Mouse (Mus musculus) neural tube, embryonic 13.5 days (tissue): Measurements from ENCODE around the gene Tuba1c. TPM values are rescaled to one million over a fixed set of nuclear protein-coding genes. Genes with fewer than 3 reads are reported as not detected.

Source experiments
- ATAC-seq: fragments of 200-750 bp; cut with Nextera tagmentation; 2 replicates; pipeline ENCODE4 v1.8.0; 2017; ENCODE audit warnings: low read depth, mild to moderate bottlenecking, moderate TSS enrichment, moderate library complexity
- H3K27ac ChIP-seq: fragments of 300-500 bp; sonication (generic); replicated peaks from 2 replicates; pipeline ENCODE4 v1.5.1; 2015; ENCODE audit warnings: moderate library complexity, mild to moderate bottlenecking, inconsistent platforms
- H3K27me3 ChIP-seq: fragments of 300-500 bp; sonication (generic); 2 replicates; pipeline ENCODE4 v1.6.1; 2015; ENCODE audit warnings: mild to moderate bottlenecking, inconsistent platforms
- H3K36me3 ChIP-seq: fragments of 300-500 bp; sonication (generic); 2 replicates; pipeline ENCODE4 v1.6.1; 2015; ENCODE audit warnings: mild to moderate bottlenecking, inconsistent platforms
- H3K4me1 ChIP-seq: fragments of 300-500 bp; sonication (generic); replicated peaks from 2 replicates; pipeline ENCODE4 v1.6.1; 2015; ENCODE audit warnings: inconsistent platforms
- H3K4me2 ChIP-seq: fragments of 300-500 bp; sonication (generic); 2 replicates; pipeline ENCODE4 v1.6.1; 2015; ENCODE audit warnings: inconsistent platforms, mild to moderate bottlenecking, moderate library complexity
- H3K4me3 ChIP-seq: fragments of 300-500 bp; sonication (generic); 2 replicates; pipeline ENCODE4 v1.5.1; 2015; ENCODE audit warnings: mild to moderate bottlenecking, inconsistent platforms
- H3K9ac ChIP-seq: fragments of 300-500 bp; sonication (generic); 2 replicates; pipeline ENCODE4 v1.6.1; 2015; ENCODE audit warnings: moderate library complexity, mild to moderate bottlenecking, inconsistent platforms
- H3K9me3 ChIP-seq: fragments of 300-500 bp; sonication (generic); 2 replicates; pipeline ENCODE4 v1.6.1; 2016; ENCODE audit warnings: inconsistent platforms
- WGBS: fragments of 180-500 bp; shearing (Covaris S2); methylation state at CpG from one replicate; pipeline ENCODE4 v1.1.7; 2015; 5-methylcytosine and 5-hydroxymethylcytosine counted together
- polyA plus RNA-seq: library from polyadenylated mRNA; unstranded; fragments of >200 nt; fragmentation: Nextera tagmentation; extraction: Ambion mirVana; gene quantifications from 2 replicates; pipeline ENCODE4 v1.2.1, GENCODE M21; 2015

The Tuba1c gene
- polyA plus RNA-seq = 25.6 and 29.7 TPM in 2 replicates

GRCm38 (mm10) chr15:99029619-99030584 lies at the start of gene Tuba1c:
Gene Tuba1c (plus strand): TSS chr15:99029891.
- ATAC-seq = peak; percentile 83
- H3K27ac ChIP-seq = peak within 1 kb of the TSS; percentile 4; the same call in 1 of the 2 replicates
- peak within 1 kb of the TSS; percentile 74 for H3K4me2 ChIP-seq
- peak within 1 kb of the TSS; percentile 55 for H3K9ac ChIP-seq
- peaks cover 29% of the 10 kb centered on the region for H3K4me1 ChIP-seq
- no peaks in the 10 kb centered on the region for H3K9me3 ChIP-seq
- peaks cover 22% of the 10 kb centered on the region for H3K27me3 ChIP-seq
- H3K36me3 ChIP-seq = no peaks in the 10 kb centered on the region
- under 1% methylated on average over 52 of the region's 52 CpGs for WGBS
- peak within 1 kb of the TSS; percentile 43 for H3K4me3 ChIP-seq

- no peak for ATAC-seq
- H3K36me3 ChIP-seq = no peaks in the 10 kb centered on the region
- no peak overlapping the region for H3K4me2 ChIP-seq
- H3K9ac ChIP-seq = 0 out of 2 replicates have a peak overlapping the region, but pooled peaks have one; percentile 31
- 37% methylated on average over 7 of the region's 7 CpGs for WGBS
- H3K4me3 ChIP-seq = no peak overlapping the region
- peaks cover 62% of the 10 kb centered on the region for H3K4me1 ChIP-seq
- peak overlapping the region; percentile 75 for H3K27ac ChIP-seq
- no peaks in the 10 kb centered on the region for H3K27me3 ChIP-seq
- H3K9me3 ChIP-seq = no peaks in the 10 kb centered on the region
Observed at GRCm38 (mm10) chr15:98980012-98980614, 49.6 kb upstream of the Tuba1c start.

GRCm38 (mm10) chr15:98982100-98982499 lies 47.6 kb upstream of the Tuba1c start:
- Histone ChIP-seq H3K4me1 (peaks cover 68% of the 10 kb centered on the region), H3K27ac (peak overlapping the region; percentile 99; the same call in 1 of the 2 replicates), H3K36me3 (no peaks in the 10 kb centered on the region), H3K27me3 (no peaks in the 10 kb centered on the region), H3K4me2 (no peak overlapping the region), H3K9me3 (no peaks in the 10 kb centered on the region), H3K9ac (peak overlapping the region; percentile 4; the same call in 1 of the 2 replicates), H3K4me3 (no peak overlapping the region)
- no peak for ATAC-seq
- WGBS = 68% methylated on average over 6 of the region's 6 CpGs

- no peaks in the 10 kb centered on the region for H3K27me3 ChIP-seq
- H3K9ac ChIP-seq = peak overlapping the region; percentile 91
- peak overlapping the region; percentile 46 for H3K4me3 ChIP-seq
- peak; percentile 54 for ATAC-seq
- peak overlapping the region; percentile 67 for H3K4me2 ChIP-seq
- peak overlapping the region; percentile 99 for H3K27ac ChIP-seq
- 15% methylated on average over 16 of the region's 16 CpGs for WGBS
- no peaks in the 10 kb centered on the region for H3K9me3 ChIP-seq
- peaks cover 68% of the 10 kb centered on the region for H3K4me1 ChIP-seq
- no peaks in the 10 kb centered on the region for H3K36me3 ChIP-seq
Observed at GRCm38 (mm10) chr15:98983431-98984081, 46.1 kb upstream of the Tuba1c start.

GRCm38 (mm10) chr15:98984681-98985080 lies 45.0 kb upstream of the Tuba1c start:
- peak overlapping the region; percentile 67 for H3K4me2 ChIP-seq
- WGBS = 19% methylated on average over 6 of the region's 6 CpGs
- H3K36me3 ChIP-seq = no peaks in the 10 kb centered on the region
- no peaks in the 10 kb centered on the region for H3K9me3 ChIP-seq
- H3K27me3 ChIP-seq = no peaks in the 10 kb centered on the region
- peaks cover 69% of the 10 kb centered on the region for H3K4me1 ChIP-seq
- peak overlapping the region; percentile 99 for H3K27ac ChIP-seq
- H3K9ac ChIP-seq = peak overlapping the region; percentile 91
- H3K4me3 ChIP-seq = peak overlapping the region; percentile 46
- ATAC-seq = no peak

GRCm38 (mm10) chr15:98985240-98985981 lies 44.3 kb upstream of the Tuba1c start:
- peak overlapping the region; percentile 91 for H3K9ac ChIP-seq
- H3K4me1 ChIP-seq = peaks cover 69% of the 10 kb centered on the region
- H3K36me3 ChIP-seq = no peaks in the 10 kb centered on the region
- WGBS = 1% methylated on average over 29 of the region's 29 CpGs
- no peaks in the 10 kb centered on the region for H3K27me3 ChIP-seq
- H3K9me3 ChIP-seq = no peaks in the 10 kb centered on the region
- ATAC-seq = peak; percentile 71
- peak overlapping the region; percentile 67 for H3K4me2 ChIP-seq
- peak overlapping the region; percentile 46 for H3K4me3 ChIP-seq
- peak overlapping the region; percentile 99 for H3K27ac ChIP-seq

GRCm38 (mm10) chr15:98985982-98986715 lies 43.5 kb upstream of the Tuba1c start:
- no peak for ATAC-seq
- Histone ChIP-seq H3K9me3 (no peaks in the 10 kb centered on the region), H3K36me3 (no peaks in the 10 kb centered on the region), H3K4me2 (peak overlapping the region; percentile 67), H3K27me3 (no peaks in the 10 kb centered on the region), H3K4me3 (peak overlapping the region; percentile 46), H3K4me1 (peaks cover 76% of the 10 kb centered on the region), H3K9ac (peak overlapping the region; percentile 91), H3K27ac (peak overlapping the region; percentile 99)
- WGBS = 15% methylated on average over 12 of the region's 12 CpGs

- 2% methylated on average over 7 of the region's 7 CpGs for WGBS
- Histone ChIP-seq H3K4me2 (peak overlapping the region; percentile 67), H3K9me3 (no peaks in the 10 kb centered on the region), H3K4me3 (peak overlapping the region; percentile 46), H3K36me3 (no peaks in the 10 kb centered on the region), H3K9ac (peak overlapping the region; percentile 91), H3K27ac (peak overlapping the region; percentile 99), H3K4me1 (peaks cover 80% of the 10 kb centered on the region), H3K27me3 (no peaks in the 10 kb centered on the region)
- ATAC-seq = no peak
Observed at GRCm38 (mm10) chr15:98987077-98987630, 42.5 kb upstream of the Tuba1c start.

GRCm38 (mm10) chr15:98987661-98988181 lies 42.0 kb upstream of the Tuba1c start:
- Histone ChIP-seq H3K4me2 (peak overlapping the region; percentile 67), H3K27me3 (no peaks in the 10 kb centered on the region), H3K9me3 (no peaks in the 10 kb centered on the region), H3K36me3 (no peaks in the 10 kb centered on the region), H3K4me1 (peaks cover 80% of the 10 kb centered on the region), H3K4me3 (peak overlapping the region; percentile 46), H3K27ac (peak overlapping the region; percentile 99), H3K9ac (peak overlapping the region; percentile 91)
- 20% methylated on average over 8 of the region's 8 CpGs for WGBS
- no peak for ATAC-seq

GRCm38 (mm10) chr15:98988787-98989186 lies 40.9 kb upstream of the Tuba1c start:
- 62% methylated on average over 3 of the region's 3 CpGs for WGBS
- H3K4me1 ChIP-seq = peaks cover 78% of the 10 kb centered on the region
- peak overlapping the region; percentile 91 for H3K9ac ChIP-seq
- no peaks in the 10 kb centered on the region for H3K9me3 ChIP-seq
- H3K4me2 ChIP-seq = peak overlapping the region; percentile 67
- H3K4me3 ChIP-seq = no peak overlapping the region
- H3K27me3 ChIP-seq = no peaks in the 10 kb centered on the region
- H3K36me3 ChIP-seq = no peaks in the 10 kb centered on the region
- no peak for ATAC-seq
- peak overlapping the region; percentile 99 for H3K27ac ChIP-seq
